Mouse (Mus musculus) brown adipose tissue, adult 24 weeks (tissue): Measurements from ENCODE around the gene Scamp3. TPM values are rescaled to one million over a fixed set of nuclear protein-coding genes. Genes with fewer than 3 reads are reported as not detected.
"Not testable (repeated sequence)": the region's sequence is repeated elsewhere in the genome, so short reads cannot be mapped to it uniquely, and the experiment has no call there.

ENCODE experiments used
- H3K27ac ChIP-seq: fragments of 200-500 bp; replicated peaks from 2 replicates; pipeline ENCODE4 v1.5.1; 2012; ENCODE audit warnings: low read depth, mild to moderate bottlenecking, low read length
- H3K4me1 ChIP-seq: fragments of 200-500 bp; 2 replicates; pipeline ENCODE4 v1.6.1; 2012; ENCODE audit warnings: low read length, mixed read lengths; ENCODE audit not compliant: control insufficient read depth, insufficient read depth, insufficient read length
- H3K4me3 ChIP-seq: fragments of 200-500 bp; 2 replicates; pipeline ENCODE4 v1.5.1; 2012; ENCODE audit warnings: low read depth, mild to moderate bottlenecking, low read length, moderate library complexity; ENCODE audit not compliant: insufficient read depth
- polyA plus RNA-seq: library from polyadenylated mRNA; stranded (reverse); fragments of >200 nt; gene quantifications from 2 replicates; pipeline ENCODE4 v1.2.4, GENCODE M21; 2012; ENCODE audit not compliant: missing spikeins, insufficient read depth, insufficient read length

Scamp3 gene
- polyA plus RNA-seq, 1 experiment, result 39.4 TPM

DNA sequence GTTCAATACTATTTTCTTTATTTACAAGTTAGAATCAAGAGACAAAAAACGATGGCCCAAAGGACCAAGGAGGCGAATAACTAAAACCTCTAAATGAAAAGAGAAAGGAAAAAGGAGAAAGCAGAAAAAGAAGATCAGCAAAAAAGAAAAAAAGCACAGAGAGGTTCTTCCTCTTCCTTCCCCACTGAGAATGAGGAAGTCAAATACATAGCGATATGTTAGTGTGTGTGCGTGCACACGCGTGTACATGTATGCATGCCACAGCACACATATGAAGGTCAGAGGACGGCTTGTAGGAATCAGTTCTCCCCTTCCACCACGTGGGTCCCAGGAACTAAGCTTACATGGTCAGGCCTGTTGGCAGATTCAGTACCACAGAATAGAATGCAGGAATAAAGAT lies 20.3 kb upstream of the Scamp3 start:
- Histone ChIP-seq H3K27ac (no peak overlapping the region), H3K4me3 (no peak overlapping the region), H3K4me1 (no peaks in the 10 kb centered on the region)

DNA sequence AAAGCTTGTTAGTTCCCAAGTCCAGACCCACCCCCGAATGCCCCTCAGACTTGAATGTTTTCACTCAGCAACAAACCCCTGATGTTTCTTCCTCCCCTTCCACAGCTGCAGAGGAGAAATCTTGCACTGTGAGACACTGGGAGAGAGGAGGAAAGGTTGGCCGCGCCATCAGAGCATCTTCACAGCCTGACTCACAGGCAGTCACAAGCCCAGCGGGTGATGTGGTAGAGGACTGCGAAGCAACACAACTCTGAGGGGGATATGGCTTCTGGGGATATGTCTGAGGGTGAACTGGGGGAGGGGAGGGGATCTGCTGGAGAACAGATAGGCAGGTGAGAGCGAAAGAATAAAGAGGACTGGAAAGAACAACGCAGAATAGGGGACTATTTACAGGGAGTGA lies 18.6 kb upstream of the Scamp3 start:
- Histone ChIP-seq H3K4me1 (no peaks in the 10 kb centered on the region), H3K4me3 (no peak overlapping the region), H3K27ac (no peak overlapping the region)

DNA sequence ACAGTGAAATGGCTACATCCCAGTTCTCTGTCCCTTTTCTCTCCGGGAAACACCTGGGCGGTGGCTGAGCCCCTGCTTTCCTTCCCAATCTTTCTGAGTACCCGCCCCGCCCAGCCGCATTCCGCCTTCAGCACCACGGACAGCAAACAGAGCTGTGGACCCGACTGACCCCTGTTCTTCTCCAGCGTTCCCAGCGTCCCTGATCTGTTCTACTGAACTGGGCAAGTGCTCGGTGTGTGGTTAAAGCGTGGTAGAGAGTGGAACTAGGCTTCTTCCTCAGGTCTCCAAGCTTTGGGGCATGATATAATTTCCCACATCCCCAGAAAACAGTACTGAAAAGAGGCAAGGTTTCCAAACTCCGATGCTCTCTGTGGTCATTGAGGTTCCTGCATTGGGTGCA lies 18.1 kb upstream of the Scamp3 start:
- no peaks in the 10 kb centered on the region for H3K4me1 ChIP-seq
- peak overlapping the region; percentile 60 for H3K4me3 ChIP-seq
- H3K27ac ChIP-seq, result no peak overlapping the region

DNA sequence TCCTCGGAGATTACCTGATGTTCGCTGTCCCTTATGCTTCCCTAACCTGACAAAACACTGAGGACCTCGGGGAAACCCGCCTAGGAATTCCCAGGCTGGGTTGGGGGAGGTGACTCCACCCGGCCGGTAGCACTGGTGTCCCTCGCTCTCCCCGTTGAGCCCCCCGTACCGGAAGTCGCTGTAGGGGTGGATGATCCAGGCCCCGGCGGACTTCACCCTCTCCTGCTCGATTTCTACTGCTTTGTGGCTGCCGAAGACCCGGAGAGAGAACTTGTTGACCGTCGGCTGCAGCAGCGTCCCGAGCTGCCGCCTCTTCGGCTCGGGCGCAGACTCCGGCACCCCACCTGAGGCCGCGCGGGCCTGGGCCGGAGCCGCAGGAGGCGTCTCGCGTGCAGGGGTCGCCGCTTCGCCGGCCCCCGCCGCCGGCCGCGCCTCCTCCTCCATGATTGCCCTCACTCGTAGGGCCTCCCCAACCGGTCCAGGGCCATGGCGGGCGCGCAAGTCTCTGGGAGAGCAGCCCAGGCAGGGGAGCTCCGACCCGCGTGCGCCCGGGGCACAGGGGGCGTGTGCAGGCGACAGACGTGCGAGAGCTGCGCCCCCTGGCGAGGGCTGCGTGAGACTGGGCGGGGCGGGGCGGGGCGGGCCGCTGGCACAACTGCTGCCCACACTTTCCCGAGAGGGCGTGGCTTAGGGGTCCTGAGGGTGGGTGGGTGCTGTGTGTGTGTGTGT lies 17.5 kb upstream of the Scamp3 start, which contains the start of gene Hcn3:
Gene Hcn3 (minus strand): TSS at position 581 of the 729 bp plus-strand sequence.
- H3K27ac ChIP-seq, result no peak within 1 kb of the TSS
- no peaks in the 10 kb centered on the region for H3K4me1 ChIP-seq
- peak within 1 kb of the TSS; percentile 60 for H3K4me3 ChIP-seq

DNA sequence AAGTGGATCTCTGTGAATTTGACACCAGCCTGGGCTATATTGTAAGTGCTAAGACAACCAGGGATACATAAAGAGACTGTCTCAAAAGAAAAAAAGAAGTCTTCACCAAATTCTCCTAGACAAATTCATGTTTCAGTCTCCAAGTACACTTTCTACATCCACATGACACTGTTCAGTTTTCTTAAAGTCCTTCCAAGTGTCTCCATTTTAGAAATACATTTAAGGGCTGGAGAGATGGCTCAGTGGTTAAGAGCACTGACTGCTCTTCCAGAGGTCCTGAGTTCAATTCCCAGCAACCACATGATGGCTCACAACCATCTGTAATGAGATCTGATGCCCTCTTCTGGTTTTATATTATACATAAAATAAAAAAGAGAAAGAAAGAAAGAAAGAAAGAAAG lies 16.1 kb upstream of the Scamp3 start:
- not testable (repeated sequence) for H3K27ac ChIP-seq, H3K4me3 ChIP-seq, H3K4me1 ChIP-seq

DNA sequence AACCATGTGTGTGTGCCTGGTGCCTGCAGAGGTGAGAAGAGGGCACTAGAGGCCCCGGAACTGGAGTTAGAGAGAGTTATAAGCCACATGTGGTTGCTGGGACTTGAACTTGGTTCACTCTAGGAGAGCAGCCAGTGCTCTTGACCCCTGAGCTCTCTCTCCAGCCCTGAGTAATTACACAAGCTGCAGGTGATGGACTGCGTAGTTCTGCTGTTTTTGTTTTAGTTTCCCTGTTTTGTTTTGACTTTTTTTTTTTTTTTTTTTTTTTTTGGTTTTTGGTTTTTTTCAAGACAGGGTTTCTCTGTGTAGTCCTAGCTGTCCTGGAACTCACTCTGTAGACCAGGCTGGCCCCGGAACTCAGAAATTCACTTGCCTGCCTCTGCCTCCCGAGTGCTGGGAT lies 15.5 kb upstream of the Scamp3 start:
- no peak overlapping the region for H3K27ac ChIP-seq
- H3K4me3 ChIP-seq, result no peak overlapping the region
- H3K4me1 ChIP-seq, result peaks cover 8% of the 10 kb centered on the region

DNA sequence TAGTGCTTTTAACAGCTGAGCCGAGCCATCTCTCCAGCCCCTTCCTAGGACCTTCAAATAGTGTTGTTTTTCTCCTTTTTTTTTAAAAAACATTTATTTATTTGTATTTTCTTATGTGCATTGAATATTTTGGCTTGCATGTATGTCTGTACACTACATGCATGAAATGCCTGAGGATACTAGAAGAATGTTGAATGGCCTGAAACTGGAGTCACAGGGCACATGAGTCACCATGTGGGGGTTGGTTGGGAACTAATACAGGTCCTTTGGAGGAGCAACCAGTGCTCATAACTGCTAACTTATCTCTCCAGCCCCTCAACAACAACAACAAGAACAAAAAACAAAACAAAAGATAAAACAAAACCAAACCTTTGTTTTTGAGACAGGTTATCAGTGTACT lies 14.2 kb upstream of the Scamp3 start:
- Histone ChIP-seq H3K4me3 (no peak overlapping the region), H3K27ac (no peak overlapping the region), H3K4me1 (peaks cover 8% of the 10 kb centered on the region)

DNA sequence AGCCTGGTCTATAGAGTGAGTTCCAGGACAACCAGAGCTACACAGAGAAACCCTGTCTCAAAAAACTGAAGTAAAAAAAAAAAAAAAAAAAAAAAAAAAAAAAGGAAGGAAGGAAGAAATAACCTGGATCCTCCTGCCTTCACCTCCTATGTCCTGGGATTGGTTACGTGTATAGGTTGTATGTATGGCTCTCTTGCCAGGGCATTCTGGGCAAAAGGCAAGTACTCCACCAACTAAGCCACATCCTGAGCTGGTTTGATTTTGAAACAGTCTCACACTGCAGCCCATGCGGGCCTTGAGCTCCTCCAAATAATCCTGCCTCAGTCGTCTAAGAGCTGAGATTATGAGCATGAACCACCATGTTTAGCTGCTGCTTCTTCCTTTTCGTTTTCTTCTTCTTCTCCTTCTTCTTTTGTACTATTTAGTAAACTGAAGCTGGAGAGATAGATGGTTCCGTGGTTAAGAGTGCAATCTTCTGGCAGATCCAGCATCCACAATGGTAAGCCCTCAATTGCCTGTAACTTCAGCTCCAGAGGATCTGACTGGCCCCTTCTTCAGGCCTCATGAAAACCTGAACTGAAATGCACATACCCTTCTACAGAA lies 13.5 kb upstream of the Scamp3 start:
- H3K27ac ChIP-seq, result no peak overlapping the region
- H3K4me3 ChIP-seq, result peak overlapping the region; percentile 74; the same call in 1 of the 2 replicates
- H3K4me1 ChIP-seq, result peaks cover 8% of the 10 kb centered on the region

DNA sequence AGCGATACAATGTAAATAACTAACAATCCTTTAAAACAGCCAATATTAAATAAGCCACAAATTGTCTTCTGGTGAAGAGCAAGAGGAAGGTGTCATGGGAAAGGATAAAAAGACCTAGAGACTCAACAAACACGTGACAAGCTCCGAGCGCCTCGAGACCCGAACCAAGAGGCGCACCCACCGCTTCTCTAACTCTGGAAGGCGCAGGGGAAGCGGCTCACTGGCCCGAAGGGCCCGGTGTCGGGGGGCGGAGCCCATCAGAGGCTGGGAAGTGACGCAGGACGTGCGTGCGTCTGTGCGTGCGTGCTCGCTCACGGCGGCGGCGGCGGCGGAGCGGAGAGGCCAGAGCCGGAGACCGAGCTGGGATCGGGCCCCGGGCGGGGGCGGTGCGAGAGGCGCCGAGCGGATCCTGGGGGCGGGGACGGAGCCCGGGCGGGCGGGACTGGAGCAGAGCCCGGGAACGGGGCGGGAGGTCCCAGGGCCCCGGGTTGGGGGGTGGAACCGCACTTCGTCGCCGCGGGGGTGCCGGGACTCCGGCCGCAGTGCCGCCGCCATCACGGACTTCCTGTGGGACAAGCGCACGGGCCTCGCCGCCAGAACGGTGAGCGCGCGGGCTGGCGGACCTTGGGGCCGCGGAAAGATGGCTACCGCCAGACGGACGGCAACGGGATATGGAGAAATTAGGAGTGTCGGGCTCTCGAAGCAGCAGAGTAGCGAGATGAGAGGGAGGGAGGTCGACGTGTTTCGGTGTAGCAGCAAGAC lies 12.6 kb upstream of the Scamp3 start, which contains the start of gene Clk2:
Gene Clk2 (plus strand): TSS at position 290 of the 762 bp plus-strand sequence.
- Histone ChIP-seq H3K4me3 (peak within 1 kb of the TSS; percentile 97), H3K4me1 (peaks cover 8% of the 10 kb centered on the region), H3K27ac (peak within 1 kb of the TSS; percentile 87)

DNA sequence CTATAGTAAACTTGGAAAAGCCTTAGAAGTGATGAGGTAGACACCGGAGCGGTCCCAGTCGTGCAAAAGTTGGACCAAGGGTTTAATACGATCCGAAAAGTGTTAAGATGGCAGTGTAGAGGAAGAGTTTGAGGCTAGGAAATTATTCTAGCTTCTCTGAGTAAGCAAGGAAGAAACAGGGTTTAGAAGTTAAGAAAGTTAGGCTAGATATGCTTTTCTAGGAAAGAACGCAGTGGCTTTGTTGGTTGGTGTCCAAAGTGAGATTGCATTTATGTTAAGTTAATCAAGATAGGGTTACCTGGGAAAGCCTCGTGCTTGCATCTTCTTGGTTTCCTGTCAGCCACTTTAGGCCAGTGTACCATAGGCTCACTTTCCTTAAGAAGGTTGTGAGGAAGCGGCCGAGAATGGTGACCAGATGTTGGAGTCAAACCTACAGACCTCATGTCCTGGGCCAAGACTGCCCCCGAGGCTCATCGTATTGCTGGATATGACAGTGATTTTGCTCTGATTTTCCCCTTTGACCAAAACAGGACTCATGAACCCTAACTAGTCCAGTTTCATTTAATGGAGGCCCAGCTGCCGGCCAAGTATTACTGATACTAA lies 11.9 kb upstream of the Scamp3 start:
- Histone ChIP-seq H3K27ac (peak overlapping the region; percentile 87), H3K4me3 (peak overlapping the region; percentile 97), H3K4me1 (peaks cover 8% of the 10 kb centered on the region)

DNA sequence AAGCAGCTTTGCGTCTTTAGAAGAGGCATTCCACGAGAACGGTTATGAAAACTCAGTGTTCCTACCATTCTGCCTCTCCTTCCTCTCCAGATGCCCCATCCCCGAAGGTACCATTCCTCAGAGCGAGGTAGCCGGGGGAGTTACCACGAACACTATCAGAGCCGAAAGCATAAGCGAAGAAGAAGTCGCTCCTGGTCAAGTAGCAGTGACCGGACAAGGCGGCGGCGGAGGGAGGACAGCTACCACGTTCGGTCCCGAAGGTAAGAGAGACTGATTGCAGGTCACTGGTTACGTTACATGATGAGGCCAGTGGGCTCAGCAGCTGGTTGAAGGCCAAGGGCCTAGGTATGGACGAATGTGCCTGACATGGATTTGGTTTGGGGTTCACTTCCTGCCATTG lies 10.3 kb upstream of the Scamp3 start:
- H3K4me3 ChIP-seq, result no peak overlapping the region
- H3K27ac ChIP-seq, result no peak overlapping the region
- H3K4me1 ChIP-seq, result peaks cover 8% of the 10 kb centered on the region

DNA sequence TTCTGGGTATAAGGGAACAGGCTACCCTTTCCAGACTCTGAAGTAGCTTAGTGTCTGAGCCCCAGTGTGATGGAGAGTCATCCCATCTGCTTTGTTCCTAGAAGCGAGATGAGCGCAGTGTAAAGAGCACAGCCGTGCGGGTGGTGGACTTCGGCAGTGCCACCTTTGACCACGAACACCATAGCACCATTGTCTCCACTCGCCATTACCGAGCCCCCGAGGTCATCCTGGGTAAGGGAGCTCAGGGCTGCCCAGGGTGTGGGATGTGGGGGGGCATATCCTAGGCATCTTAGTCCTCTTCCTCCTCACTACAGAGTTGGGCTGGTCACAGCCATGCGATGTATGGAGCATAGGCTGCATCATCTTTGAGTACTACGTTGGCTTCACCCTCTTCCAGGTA lies 2.4 kb upstream of the Scamp3 start:
- H3K4me3 ChIP-seq, result no peak overlapping the region
- 0 out of 2 replicates have a peak, but pooled peaks cover 5% of the 10 kb centered on the region for H3K4me1 ChIP-seq
- no peak overlapping the region for H3K27ac ChIP-seq

DNA sequence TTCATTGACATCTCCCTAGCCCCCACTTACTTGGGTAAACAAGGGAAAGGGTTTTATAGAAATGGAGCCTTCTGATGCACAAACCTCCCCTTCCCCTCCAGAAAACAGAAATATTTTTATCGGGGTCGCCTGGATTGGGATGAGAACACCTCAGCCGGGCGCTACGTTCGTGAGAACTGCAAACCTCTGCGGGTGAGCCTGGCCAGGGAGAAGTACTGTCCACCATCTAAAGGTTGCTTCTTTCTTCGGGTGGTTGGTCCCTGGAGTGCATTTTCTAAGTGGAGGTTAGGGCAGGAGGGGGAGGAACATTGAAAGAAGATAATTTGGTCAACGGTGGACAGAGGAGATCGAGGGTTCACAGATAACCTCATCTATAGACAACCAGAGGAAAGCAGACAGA lies 1.7 kb upstream of the Scamp3 start:
- H3K4me3 ChIP-seq, result no peak overlapping the region
- 0 out of 2 replicates have a peak, but pooled peaks cover 5% of the 10 kb centered on the region for H3K4me1 ChIP-seq
- H3K27ac ChIP-seq, result no peak overlapping the region

DNA sequence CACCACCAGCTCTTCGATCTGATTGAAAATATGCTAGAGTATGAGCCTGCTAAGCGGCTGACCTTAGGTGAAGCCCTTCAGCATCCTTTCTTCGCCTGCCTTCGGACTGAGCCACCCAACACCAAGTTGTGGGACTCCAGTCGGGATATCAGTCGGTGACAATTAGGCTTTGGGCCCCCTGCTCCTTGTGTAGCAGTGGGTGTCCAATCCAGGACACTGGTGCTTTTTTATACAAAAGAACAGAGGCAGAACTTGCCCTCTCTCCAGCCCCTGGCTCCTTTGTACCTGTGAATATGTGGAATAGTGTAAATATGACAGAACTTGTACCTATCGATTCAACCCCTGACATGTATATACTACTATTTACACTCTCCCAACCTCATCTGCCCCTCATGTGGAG lies 852 bp upstream of the Scamp3 start:
- Histone ChIP-seq H3K4me3 (no peak overlapping the region), H3K4me1 (0 out of 2 replicates have a peak, but pooled peaks cover 5% of the 10 kb centered on the region), H3K27ac (no peak overlapping the region)

DNA sequence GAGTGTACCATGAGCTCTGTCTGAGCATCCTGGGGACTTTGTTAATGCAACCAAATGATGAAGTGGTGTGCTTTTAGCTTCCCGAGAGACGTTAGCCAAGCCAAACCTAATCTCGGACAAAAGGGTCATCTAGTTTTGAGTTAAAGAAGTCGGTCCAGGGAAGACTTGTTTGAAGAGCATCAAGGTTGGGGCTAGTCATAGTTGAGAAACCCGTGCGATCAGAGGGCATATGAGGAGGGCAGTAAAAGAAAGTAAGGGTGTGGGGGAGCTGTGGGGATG lies 773 bp downstream of the Scamp3 start:
- Histone ChIP-seq H3K27ac (peak overlapping the region; percentile 50), H3K4me3 (peak overlapping the region; percentile 77), H3K4me1 (0 out of 2 replicates have a peak, but pooled peaks cover 5% of the 10 kb centered on the region)
